Mouse (Mus musculus): Measurements from ENCODE around the gene Asb16. TPM values are rescaled to one million over a fixed set of nuclear protein-coding genes. Genes with fewer than 3 reads are reported as not detected.

The Asb16 gene
- polyA plus RNA-seq, 1 experiment = 0.13 TPM

DNA sequence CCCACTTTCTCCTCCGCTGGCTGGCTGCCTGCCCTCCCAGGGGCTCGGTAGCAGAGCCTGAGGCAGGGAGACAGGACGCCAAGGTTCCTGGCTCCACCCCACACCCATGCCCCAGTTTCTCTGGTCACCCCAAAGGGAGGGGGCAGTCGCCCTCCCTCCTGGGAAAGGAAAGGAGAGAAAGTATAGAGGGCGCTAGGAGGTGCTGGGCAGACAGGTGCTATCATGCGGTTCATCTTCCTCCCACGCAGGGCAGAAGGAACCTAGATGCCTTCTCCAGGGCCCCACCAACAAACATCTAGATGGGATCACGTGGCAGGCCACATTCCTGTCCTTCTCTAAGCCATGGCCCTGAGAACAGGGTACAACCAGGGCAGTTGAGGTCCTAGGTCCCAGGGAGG, 46.6 kb upstream of the Asb16 start:
- Histone ChIP-seq H3K27me3 (ENCODE audit: control insufficient read depth, insufficient read depth, low read length) (no peaks in the 10 kb centered on the region), H3K4me1 (ENCODE audit: control insufficient read depth, insufficient read depth, insufficient read length) (peaks cover 32% of the 10 kb centered on the region), H3K4me3 (ENCODE audit: extremely low read depth, insufficient read depth, insufficient read length) (no peak overlapping the region), H3K36me3 (ENCODE audit: control insufficient read depth, insufficient read depth, low read length) (0 out of 2 replicates have a peak, but pooled peaks cover 1% of the 10 kb centered on the region), H3K27ac (ENCODE audit: insufficient read depth, low read length) (no peak overlapping the region)
- no peak for DNase-seq (ENCODE audit: low read depth in 1 of 2, low spot score in 2 of 2)
- TF ChIP-seq POLR2A (IDR thresholded peaks at IDR 0.05; ENCODE audit: low read depth, low read length) (no peak), CTCF (IDR thresholded peaks at IDR 0.05; ENCODE audit: extremely low read depth, insufficient read depth, insufficient read length, insufficient replicate concordance) (no peak)
- WGBS = 68% methylated on average over 7 of the region's 8 CpGs

DNA sequence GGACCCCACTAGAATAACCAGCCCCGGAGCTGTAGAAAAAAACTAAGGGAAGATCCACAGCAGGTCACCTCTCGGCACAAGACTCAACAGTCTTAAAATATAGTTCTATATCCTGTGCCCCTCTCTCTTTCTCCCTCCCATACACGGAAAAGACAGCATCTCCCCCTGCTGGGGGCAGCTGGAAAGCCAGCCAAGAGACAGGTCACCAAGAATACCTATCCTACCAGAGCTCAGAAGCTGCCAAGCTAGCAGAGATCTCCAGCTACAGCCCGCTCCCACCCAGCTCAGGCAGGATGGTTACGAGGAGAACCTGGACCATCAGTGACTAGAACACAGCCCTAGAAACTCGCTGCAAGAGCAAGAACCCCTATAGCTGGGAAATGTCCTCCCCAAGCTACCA, 45.4 kb upstream of the Asb16 start:
- H3K4me1 ChIP-seq (ENCODE audit: control insufficient read depth, insufficient read depth, insufficient read length) = peaks cover 27% of the 10 kb centered on the region
- WGBS = 35% methylated on average over 6 of the region's 6 CpGs

DNA sequence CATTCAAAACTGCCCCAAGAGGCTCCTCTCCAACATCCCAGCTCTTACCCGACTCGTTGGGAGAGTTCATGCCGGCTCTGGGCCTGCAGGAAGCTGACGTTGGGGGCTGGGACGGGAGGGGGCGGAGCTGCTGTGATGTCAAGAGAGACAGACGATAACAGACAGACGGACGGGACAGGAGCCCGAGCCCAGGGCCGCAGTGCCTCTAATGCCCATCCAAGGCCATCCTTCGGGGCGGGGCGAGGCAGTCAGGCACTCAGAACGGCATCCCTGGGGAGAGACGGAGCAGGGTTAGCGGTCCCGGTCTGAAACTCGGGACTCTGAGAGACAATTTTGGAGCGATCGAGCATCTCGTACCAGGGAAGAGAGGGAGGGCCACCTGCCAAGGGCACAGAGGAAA, 43.9 kb upstream of the Asb16 start:
- TF ChIP-seq CTCF (IDR thresholded peaks at IDR 0.05; ENCODE audit: extremely low read depth, insufficient read depth, insufficient read length, insufficient replicate concordance) (no peak), POLR2A (IDR thresholded peaks at IDR 0.05; ENCODE audit: low read depth, low read length) (no peak)
- Histone ChIP-seq H3K4me3 (ENCODE audit: extremely low read depth, insufficient read depth, insufficient read length) (no peak overlapping the region), H3K4me1 (ENCODE audit: control insufficient read depth, insufficient read depth, insufficient read length) (peaks cover 19% of the 10 kb centered on the region; the same call in 1 of the 2 replicates), H3K27ac (ENCODE audit: insufficient read depth, low read length) (no peak overlapping the region), H3K27me3 (ENCODE audit: control insufficient read depth, insufficient read depth, low read length) (no peaks in the 10 kb centered on the region), H3K36me3 (ENCODE audit: control insufficient read depth, insufficient read depth, low read length) (0 out of 2 replicates have a peak, but pooled peaks cover 1% of the 10 kb centered on the region)
- WGBS = 73% methylated on average over 22 of the region's 22 CpGs
- DNase-seq (ENCODE audit: low read depth in 1 of 2, low spot score in 2 of 2) = no peak

More for the DNA sequence above, 45.4 kb upstream of the Asb16 start:
- Histone ChIP-seq H3K4me3 (ENCODE audit: extremely low read depth, insufficient read depth, insufficient read length) (no peak overlapping the region), H3K27me3 (ENCODE audit: control insufficient read depth, insufficient read depth, low read length) (no peaks in the 10 kb centered on the region), H3K36me3 (ENCODE audit: control insufficient read depth, insufficient read depth, low read length) (0 out of 2 replicates have a peak, but pooled peaks cover 1% of the 10 kb centered on the region), H3K27ac (ENCODE audit: insufficient read depth, low read length) (no peak overlapping the region)
- DNase-seq (ENCODE audit: low read depth in 1 of 2, low spot score in 2 of 2) = peak; percentile 46 to 73
- no peak for TF ChIP-seq POLR2A (IDR thresholded peaks at IDR 0.05; ENCODE audit: low read depth, low read length)
- peak; percentile 53; the same call in 1 of the 2 replicates for TF ChIP-seq CTCF (IDR thresholded peaks at IDR 0.05; ENCODE audit: extremely low read depth, insufficient read depth, insufficient read length, insufficient replicate concordance)

DNA sequence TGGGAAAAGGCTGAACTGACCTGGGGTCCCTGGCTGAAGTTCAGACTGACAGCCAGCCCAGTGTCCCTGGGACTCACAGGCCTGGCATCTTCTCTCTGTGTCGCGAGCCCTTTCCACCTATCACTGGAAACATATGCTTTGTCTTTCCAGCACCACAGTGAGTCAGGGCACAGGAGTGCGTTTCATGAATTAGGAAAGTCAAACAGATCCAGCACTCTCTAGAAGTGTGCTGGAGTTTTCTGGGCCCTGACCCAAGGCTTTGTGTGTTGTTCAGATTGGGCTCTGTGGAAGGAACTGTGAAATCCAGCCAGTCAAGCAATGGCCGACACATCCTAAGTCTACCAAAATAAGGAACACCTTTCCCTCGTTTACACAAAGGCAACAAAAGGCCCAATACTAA, 43.3 kb upstream of the Asb16 start:
- no peaks in the 10 kb centered on the region for H3K27me3 ChIP-seq (ENCODE audit: control insufficient read depth, insufficient read depth, low read length)
- 78% methylated on average over 5 of the region's 5 CpGs for WGBS
- TF ChIP-seq POLR2A (IDR thresholded peaks at IDR 0.05; ENCODE audit: low read depth, low read length) (no peak), CTCF (IDR thresholded peaks at IDR 0.05; ENCODE audit: extremely low read depth, insufficient read depth, insufficient read length, insufficient replicate concordance) (no peak)
- 0 out of 2 replicates have a peak, but pooled peaks cover 1% of the 10 kb centered on the region for H3K36me3 ChIP-seq (ENCODE audit: control insufficient read depth, insufficient read depth, low read length)
- no peak for DNase-seq (ENCODE audit: low read depth in 1 of 2, low spot score in 2 of 2)
- H3K4me1 ChIP-seq (ENCODE audit: control insufficient read depth, insufficient read depth, insufficient read length) = peaks cover 17% of the 10 kb centered on the region; the same call in 1 of the 2 replicates
- H3K4me3 ChIP-seq (ENCODE audit: extremely low read depth, insufficient read depth, insufficient read length) = no peak overlapping the region
- no peak overlapping the region for H3K27ac ChIP-seq (ENCODE audit: insufficient read depth, low read length)

DNA sequence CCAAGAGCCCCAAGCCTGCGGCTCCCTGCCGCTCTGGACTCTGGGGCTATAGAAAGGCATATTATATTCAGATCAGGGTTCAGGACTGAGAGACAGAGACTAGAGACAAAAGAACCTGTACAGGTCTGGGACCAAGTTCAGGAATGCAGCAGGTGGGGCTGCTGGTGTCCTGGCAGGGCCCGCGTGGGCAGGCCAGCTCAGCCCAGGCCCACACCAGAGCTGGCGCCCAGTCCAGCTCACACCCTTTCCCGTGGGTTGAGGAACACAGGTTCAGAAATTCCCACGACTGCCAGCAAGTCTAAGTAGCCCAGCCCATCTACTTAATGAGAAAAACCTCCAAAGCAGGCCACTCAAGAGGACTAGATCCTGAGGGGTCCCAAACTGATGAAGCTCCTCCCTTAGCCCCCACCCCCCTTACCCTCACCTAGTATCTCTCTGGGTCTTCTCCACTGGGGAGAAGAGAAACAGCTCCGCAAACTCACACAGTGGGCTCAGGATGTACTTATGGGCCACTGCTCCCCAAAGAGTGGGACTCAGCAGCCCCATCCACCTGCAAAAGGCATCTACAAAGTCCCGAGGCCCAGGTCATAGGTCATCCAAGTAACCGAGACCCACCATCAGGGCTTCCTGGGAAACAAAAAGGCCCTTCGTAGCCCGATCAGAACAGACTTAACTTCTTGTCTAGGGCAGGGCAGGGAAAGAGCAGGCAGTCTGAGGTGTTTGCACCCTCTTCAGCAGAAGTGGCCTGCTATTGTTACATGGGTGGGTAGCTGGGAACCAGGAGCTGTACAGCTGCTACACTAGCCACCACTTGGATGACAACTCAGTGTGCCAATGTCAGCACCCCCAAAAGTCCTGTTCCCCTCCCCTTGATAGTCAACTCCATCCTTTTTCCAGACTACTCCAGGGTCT, 42.2 kb upstream of the Asb16 start:
- Histone ChIP-seq H3K27me3 (ENCODE audit: control insufficient read depth, insufficient read depth, low read length) (no peaks in the 10 kb centered on the region), H3K36me3 (ENCODE audit: control insufficient read depth, insufficient read depth, low read length) (0 out of 2 replicates have a peak, but pooled peaks cover 1% of the 10 kb centered on the region), H3K4me1 (ENCODE audit: control insufficient read depth, insufficient read depth, insufficient read length) (peaks cover 17% of the 10 kb centered on the region; the same call in 1 of the 2 replicates), H3K27ac (ENCODE audit: insufficient read depth, low read length) (no peak overlapping the region), H3K4me3 (ENCODE audit: extremely low read depth, insufficient read depth, insufficient read length) (no peak overlapping the region)
- TF ChIP-seq POLR2A (IDR thresholded peaks at IDR 0.05; ENCODE audit: low read depth, low read length) = no peak
- no peak for TF ChIP-seq CTCF (IDR thresholded peaks at IDR 0.05; ENCODE audit: extremely low read depth, insufficient read depth, insufficient read length, insufficient replicate concordance)
- WGBS = 93% methylated on average over 12 of the region's 12 CpGs
- no peak for DNase-seq (ENCODE audit: low read depth in 1 of 2, low spot score in 2 of 2)

DNA sequence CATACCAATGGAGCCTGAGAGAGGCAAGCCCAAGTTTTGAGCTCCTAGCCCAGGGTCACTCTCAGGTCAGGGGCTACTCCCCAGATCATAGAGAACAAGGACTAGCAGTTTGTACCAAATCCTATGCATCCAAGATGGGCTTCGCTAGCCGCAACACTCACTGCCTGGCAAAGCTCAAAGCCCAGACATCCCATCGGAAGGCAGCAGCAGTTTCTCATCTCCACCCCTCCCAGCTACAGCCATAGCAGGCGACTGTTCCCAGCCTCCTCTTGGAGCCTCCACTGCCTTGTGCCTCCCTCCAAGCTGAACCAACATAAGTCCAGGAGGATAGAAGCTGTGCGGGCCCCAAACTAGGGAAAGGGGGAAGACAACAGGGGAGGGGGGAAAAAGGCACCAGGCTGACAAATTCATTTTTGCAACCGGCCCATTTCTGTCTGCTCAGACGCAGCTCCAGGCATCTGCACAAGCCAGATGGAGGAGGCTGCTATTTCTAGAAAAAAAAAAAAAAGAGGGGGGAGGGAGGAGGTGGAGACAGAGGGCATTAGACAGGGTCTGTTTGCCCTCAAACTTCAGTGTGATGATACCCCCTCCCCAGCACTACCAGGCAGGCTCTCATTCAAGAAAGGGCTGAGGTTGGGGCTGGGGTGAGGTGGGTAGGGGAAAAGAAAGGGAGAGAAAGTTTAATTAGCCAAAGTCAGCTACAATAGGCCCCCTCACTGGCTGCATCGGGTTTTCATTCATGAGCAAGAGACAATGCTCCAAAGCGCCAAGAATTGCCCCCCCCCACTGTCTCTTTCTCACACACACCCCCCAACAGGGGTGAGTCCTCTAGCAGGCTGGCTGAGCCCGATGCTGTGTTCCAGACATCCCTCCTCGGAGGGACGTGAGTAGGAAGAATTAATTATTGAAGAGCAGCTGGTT, 41.0 kb upstream of the Asb16 start:
- no peak overlapping the region for H3K27ac ChIP-seq (ENCODE audit: insufficient read depth, low read length)
- H3K27me3 ChIP-seq (ENCODE audit: control insufficient read depth, insufficient read depth, low read length) = no peaks in the 10 kb centered on the region
- no peak for DNase-seq (ENCODE audit: low read depth in 1 of 2, low spot score in 2 of 2)
- 84% methylated on average over 12 of the region's 12 CpGs for WGBS
- TF ChIP-seq POLR2A (IDR thresholded peaks at IDR 0.05; ENCODE audit: low read depth, low read length) (no peak), CTCF (IDR thresholded peaks at IDR 0.05; ENCODE audit: extremely low read depth, insufficient read depth, insufficient read length, insufficient replicate concordance) (no peak)
- H3K36me3 ChIP-seq (ENCODE audit: control insufficient read depth, insufficient read depth, low read length) = 0 out of 2 replicates have a peak, but pooled peaks cover 1% of the 10 kb centered on the region
- H3K4me1 ChIP-seq (ENCODE audit: control insufficient read depth, insufficient read depth, insufficient read length) = peaks cover 11% of the 10 kb centered on the region; the same call in 1 of the 2 replicates
- no peak overlapping the region for H3K4me3 ChIP-seq (ENCODE audit: extremely low read depth, insufficient read depth, insufficient read length)
